Mouse (Mus musculus) hindbrain, embryonic 13.5 days (tissue): ENCODE data around the gene Gm11985. TPM values are rescaled to one million over a fixed set of nuclear protein-coding genes. Genes with fewer than 3 reads are reported as not detected.

Source experiments
- ATAC-seq: fragments of 200-750 bp; cut with Nextera tagmentation; 2 replicates; pipeline ENCODE4 v1.8.0; 2017; ENCODE audit warnings: moderate TSS enrichment; ENCODE audit not compliant: low FRiP score
- H3K27ac ChIP-seq: fragments of 300-500 bp; sonication (generic); 2 replicates; pipeline ENCODE4 v1.5.1; 2015; ENCODE audit warnings: inconsistent platforms, mild to moderate bottlenecking, moderate library complexity
- H3K27me3 ChIP-seq: fragments of 300-500 bp; sonication (generic); 2 replicates; pipeline ENCODE4 v1.6.1; 2015; ENCODE audit warnings: mild to moderate bottlenecking, inconsistent platforms
- H3K36me3 ChIP-seq: fragments of 300-500 bp; sonication (generic); 2 replicates; pipeline ENCODE4 v1.6.1; 2015; ENCODE audit warnings: mild to moderate bottlenecking, inconsistent platforms
- H3K4me1 ChIP-seq: fragments of 300-500 bp; sonication (generic); replicated peaks from 2 replicates; pipeline ENCODE4 v1.6.1; 2015; ENCODE audit warnings: inconsistent platforms
- H3K4me2 ChIP-seq: fragments of 300-500 bp; sonication (generic); 2 replicates; pipeline ENCODE4 v1.6.1; 2015; ENCODE audit warnings: inconsistent platforms, mild to moderate bottlenecking, moderate library complexity
- H3K4me3 ChIP-seq: fragments of 300-500 bp; sonication (generic); 2 replicates; pipeline ENCODE4 v1.5.1; 2015; ENCODE audit warnings: mild to moderate bottlenecking, inconsistent platforms
- H3K9ac ChIP-seq: fragments of 300-500 bp; sonication (generic); 2 replicates; pipeline ENCODE4 v1.6.1; 2015; ENCODE audit warnings: mild to moderate bottlenecking, inconsistent platforms
- H3K9me3 ChIP-seq: fragments of 300-500 bp; sonication (generic); 2 replicates; pipeline ENCODE4 v1.6.1; 2016; ENCODE audit warnings: inconsistent platforms
- WGBS: fragments of 180-500 bp; shearing (Covaris S2); methylation state at CpG from one replicate; pipeline ENCODE4 v1.1.7; 2015; 5-methylcytosine and 5-hydroxymethylcytosine counted together
- polyA plus RNA-seq: library from polyadenylated mRNA; unstranded; fragments of >200 nt; fragmentation: Nextera tagmentation; extraction: Ambion mirVana; gene quantifications from 2 replicates; pipeline ENCODE4 v1.2.1, GENCODE M21; 2015

Gene Gm11985
- polyA plus RNA-seq, 1 experiment from 2014 or later: not detected

GRCm38 (mm10) chr11:7169645-7170044 is 18.7 kb downstream of the Gm11985 start:
- H3K9me3 ChIP-seq: no peaks in the 10 kb centered on the region
- H3K4me2 ChIP-seq: no peak overlapping the region
- no peaks in the 10 kb centered on the region for H3K27me3 ChIP-seq
- 100% methylated on average over 1 of the region's 1 CpGs for WGBS
- H3K4me1 ChIP-seq: 0 out of 2 replicates have a peak, but pooled peaks cover 4% of the 10 kb centered on the region
- peaks cover 47% of the 10 kb centered on the region for H3K36me3 ChIP-seq
- H3K9ac ChIP-seq: no peak overlapping the region
- no peak for ATAC-seq
- H3K27ac ChIP-seq: no peak overlapping the region
- no peak overlapping the region for H3K4me3 ChIP-seq

GRCm38 (mm10) chr11:7164416-7164815 is 24.0 kb downstream of the Gm11985 start:
- peak overlapping the region; percentile 2; the same call in 1 of the 2 replicates for H3K27ac ChIP-seq
- H3K9me3 ChIP-seq: no peaks in the 10 kb centered on the region
- no peak overlapping the region for H3K4me2 ChIP-seq
- no peak overlapping the region for H3K9ac ChIP-seq
- H3K27me3 ChIP-seq: no peaks in the 10 kb centered on the region
- H3K4me3 ChIP-seq: no peak overlapping the region
- H3K36me3 ChIP-seq: peaks cover 25% of the 10 kb centered on the region
- ATAC-seq: no peak
- peaks cover 25% of the 10 kb centered on the region for H3K4me1 ChIP-seq
- WGBS: 40% methylated on average over 4 of the region's 4 CpGs

- H3K9ac ChIP-seq: no peak overlapping the region
- H3K9me3 ChIP-seq: no peaks in the 10 kb centered on the region
- H3K4me2 ChIP-seq: no peak overlapping the region
- 83% methylated on average over 8 of the region's 8 CpGs for WGBS
- 0 out of 2 replicates have a peak overlapping the region, but pooled peaks have one; percentile 69 for H3K27ac ChIP-seq
- peaks cover 10% of the 10 kb centered on the region for H3K36me3 ChIP-seq
- H3K4me1 ChIP-seq: peaks cover 25% of the 10 kb centered on the region
- no peak overlapping the region for H3K4me3 ChIP-seq
- no peaks in the 10 kb centered on the region for H3K27me3 ChIP-seq
- peak; percentile 37; the same call in 1 of the 2 replicates for ATAC-seq
These were observed 26.7 kb downstream of the Gm11985 start for GRCm38 (mm10) chr11:7161502-7162174.

GRCm38 (mm10) chr11:7160637-7161101 is 27.7 kb downstream of the Gm11985 start:
- ATAC-seq: peak; percentile 67
- H3K36me3 ChIP-seq: peaks cover 7% of the 10 kb centered on the region
- H3K9me3 ChIP-seq: no peaks in the 10 kb centered on the region
- no peak overlapping the region for H3K9ac ChIP-seq
- H3K27ac ChIP-seq: peak overlapping the region; percentile 69
- H3K4me2 ChIP-seq: no peak overlapping the region
- H3K4me1 ChIP-seq: peaks cover 25% of the 10 kb centered on the region
- H3K27me3 ChIP-seq: no peaks in the 10 kb centered on the region
- H3K4me3 ChIP-seq: no peak overlapping the region
- WGBS: 30% methylated on average over 4 of the region's 4 CpGs

GRCm38 (mm10) chr11:7160146-7160545 is 28.2 kb downstream of the Gm11985 start:
- H3K27me3 ChIP-seq: no peaks in the 10 kb centered on the region
- peaks cover 3% of the 10 kb centered on the region; the same call in 1 of the 2 replicates for H3K36me3 ChIP-seq
- H3K9me3 ChIP-seq: no peaks in the 10 kb centered on the region
- H3K4me1 ChIP-seq: peaks cover 25% of the 10 kb centered on the region
- no peak overlapping the region for H3K4me3 ChIP-seq
- peak overlapping the region; percentile 69 for H3K27ac ChIP-seq
- H3K9ac ChIP-seq: no peak overlapping the region
- no peak for ATAC-seq
- WGBS: 79% methylated on average over 6 of the region's 6 CpGs
- no peak overlapping the region for H3K4me2 ChIP-seq

GRCm38 (mm10) chr11:7158196-7158595 is 30.2 kb downstream of the Gm11985 start:
- ATAC-seq: no peak
- no peaks in the 10 kb centered on the region for H3K27me3 ChIP-seq
- H3K9me3 ChIP-seq: no peaks in the 10 kb centered on the region
- peaks cover 14% of the 10 kb centered on the region for H3K4me1 ChIP-seq
- no peak overlapping the region for H3K4me2 ChIP-seq
- H3K9ac ChIP-seq: no peak overlapping the region
- 88% methylated on average over 6 of the region's 6 CpGs for WGBS
- H3K27ac ChIP-seq: no peak overlapping the region
- no peak overlapping the region for H3K4me3 ChIP-seq
- H3K36me3 ChIP-seq: no peaks in the 10 kb centered on the region; the same call in 1 of the 2 replicates

GRCm38 (mm10) chr11:7156427-7156826 is 31.9 kb downstream of the Gm11985 start:
- peaks cover 14% of the 10 kb centered on the region for H3K4me1 ChIP-seq
- peaks cover 9% of the 10 kb centered on the region for H3K36me3 ChIP-seq
- no peak overlapping the region for H3K27ac ChIP-seq
- no peak for ATAC-seq
- no peak overlapping the region for H3K9ac ChIP-seq
- 79% methylated on average over 4 of the region's 4 CpGs for WGBS
- no peak overlapping the region for H3K4me3 ChIP-seq
- H3K9me3 ChIP-seq: no peaks in the 10 kb centered on the region
- H3K4me2 ChIP-seq: no peak overlapping the region
- no peaks in the 10 kb centered on the region for H3K27me3 ChIP-seq

GRCm38 (mm10) chr11:7153081-7153480 is 35.3 kb downstream of the Gm11985 start:
- H3K9ac ChIP-seq: no peak overlapping the region
- H3K4me1 ChIP-seq: no peaks in the 10 kb centered on the region; the same call in 1 of the 2 replicates
- no peaks in the 10 kb centered on the region for H3K9me3 ChIP-seq
- H3K27me3 ChIP-seq: no peaks in the 10 kb centered on the region
- peaks cover 23% of the 10 kb centered on the region for H3K36me3 ChIP-seq
- WGBS: 84% methylated on average over 8 of the region's 8 CpGs
- H3K4me2 ChIP-seq: no peak overlapping the region
- no peak overlapping the region for H3K4me3 ChIP-seq
- no peak overlapping the region for H3K27ac ChIP-seq
- ATAC-seq: no peak

- Histone ChIP-seq H3K4me3 (no peak overlapping the region), H3K9ac (no peak overlapping the region), H3K4me2 (no peak overlapping the region), H3K27me3 (no peaks in the 10 kb centered on the region), H3K9me3 (no peaks in the 10 kb centered on the region), H3K4me1 (no peaks in the 10 kb centered on the region; the same call in 1 of the 2 replicates), H3K27ac (no peak overlapping the region), H3K36me3 (peaks cover 23% of the 10 kb centered on the region)
- WGBS: 94% methylated on average over 12 of the region's 12 CpGs
- no peak for ATAC-seq
These were observed 36.0 kb downstream of the Gm11985 start for GRCm38 (mm10) chr11:7152371-7152770.

- H3K4me2 ChIP-seq: no peak overlapping the region
- H3K27ac ChIP-seq: no peak overlapping the region
- peaks cover 35% of the 10 kb centered on the region for H3K36me3 ChIP-seq
- 85% methylated on average over 8 of the region's 8 CpGs for WGBS
- no peak overlapping the region for H3K9ac ChIP-seq
- H3K9me3 ChIP-seq: no peaks in the 10 kb centered on the region
- ATAC-seq: no peak
- H3K4me3 ChIP-seq: no peak overlapping the region
- no peaks in the 10 kb centered on the region for H3K27me3 ChIP-seq
- H3K4me1 ChIP-seq: no peaks in the 10 kb centered on the region; the same call in 1 of the 2 replicates
These were observed 37.9 kb downstream of the Gm11985 start for GRCm38 (mm10) chr11:7150511-7150910.

- no peak; the same call in 1 of the 2 replicates for ATAC-seq
These were observed 38.9 kb downstream of the Gm11985 start for GRCm38 (mm10) chr11:7149471-7149870.

GRCm38 (mm10) chr11:7147945-7148344 is 40.4 kb downstream of the Gm11985 start:
- H3K4me2 ChIP-seq: no peak overlapping the region
- no peak for ATAC-seq
- H3K9ac ChIP-seq: no peak overlapping the region
- peaks cover 44% of the 10 kb centered on the region for H3K36me3 ChIP-seq
- no peak overlapping the region for H3K4me3 ChIP-seq
- H3K9me3 ChIP-seq: no peaks in the 10 kb centered on the region
- H3K27ac ChIP-seq: no peak overlapping the region
- no peaks in the 10 kb centered on the region for H3K27me3 ChIP-seq
- no peaks in the 10 kb centered on the region; the same call in 1 of the 2 replicates for H3K4me1 ChIP-seq
- 88% methylated on average over 7 of the region's 7 CpGs for WGBS

More at GRCm38 (mm10) chr11:7149471-7149870, 38.9 kb downstream of the Gm11985 start:
- Histone ChIP-seq H3K27ac (no peak overlapping the region), H3K27me3 (no peaks in the 10 kb centered on the region), H3K9ac (no peak overlapping the region), H3K9me3 (no peaks in the 10 kb centered on the region), H3K4me3 (no peak overlapping the region), H3K4me2 (no peak overlapping the region), H3K36me3 (peaks cover 42% of the 10 kb centered on the region), H3K4me1 (no peaks in the 10 kb centered on the region; the same call in 1 of the 2 replicates)
- 75% methylated on average over 7 of the region's 7 CpGs for WGBS

- WGBS: 92% methylated on average over 8 of the region's 8 CpGs
- H3K27me3 ChIP-seq: no peaks in the 10 kb centered on the region
- ATAC-seq: no peak
These were observed 40.8 kb downstream of the Gm11985 start for GRCm38 (mm10) chr11:7147536-7147935.

More at GRCm38 (mm10) chr11:7147536-7147935, 40.8 kb downstream of the Gm11985 start:
- no peak overlapping the region for H3K9ac ChIP-seq
- no peak overlapping the region for H3K27ac ChIP-seq
- no peak overlapping the region for H3K4me3 ChIP-seq
- no peaks in the 10 kb centered on the region for H3K9me3 ChIP-seq
- H3K4me2 ChIP-seq: no peak overlapping the region
- no peaks in the 10 kb centered on the region; the same call in none of the 2 replicates for H3K4me1 ChIP-seq
- peaks cover 43% of the 10 kb centered on the region for H3K36me3 ChIP-seq
